8 mouse cellular contexts compared by ENCODE assay signal in genomic region chr13:67525753-67526410, GRCm38 (mm10). TPM values are rescaled to one million over a fixed set of nuclear protein-coding genes. Genes with fewer than 3 reads are reported as not detected.
DNase-seq lines count a peak whose midpoint lies in the region; ATAC-seq and TF ChIP-seq lines count a peak whose summit lies in the region.

Gene Gm26965, minus strand, starts transcription at chr13:67526151.
Gene Zfp87, minus strand, starts transcription at chr13:67526177.

- H3K27me3 ChIP-seq in MEL (ENCODE audit: control insufficient read depth in 1 of 2, insufficient read depth in 2 of 2, low read length in 2 of 2) = no peaks in the 10 kb centered on the region
- H3K27me3 ChIP-seq in cerebellum, adult 2 months (ENCODE audit: control insufficient read depth, insufficient read depth, low read length) = no peaks in the 10 kb centered on the region
- H3K27me3 ChIP-seq in forebrain, postnatal 0 days (ENCODE audit: insufficient read depth, low read length) = no peaks in the 10 kb centered on the region
- no peaks in the 10 kb centered on the region for H3K27me3 ChIP-seq in lung, embryonic 15.5 days

- TF ChIP-seq RAD21 in MEL (IDR thresholded peaks at IDR 0.05; ENCODE audit: low read depth, low read length) = no peak

- DNase-seq in MEL (ENCODE audit: low read depth, low spot score) = peak; percentile 98
- peak; percentile 92 to 94 for DNase-seq in cerebellum, adult 2 months
- peak; percentile 95 for DNase-seq in forebrain, postnatal 0 days
- peak; percentile 92 for DNase-seq in heart, postnatal 4 days
- DNase-seq in layer of hippocampus, adult 8-10 months (ENCODE audit: low spot score in 2 of 2) = peak; percentile 92
- DNase-seq in ovary, adult 18-20 months (ENCODE audit: low spot score) = peak; percentile 89
- peak; percentile 97 for DNase-seq in thymus, postnatal 0 days (ENCODE audit: low spot score)

- peak in 1 of 2 experiments; percentile 50; a peak in 2 of 4 replicates for TF ChIP-seq EP300 in MEL (IDR thresholded peaks at IDR 0.05; ENCODE audit: low read depth in 1 of 2, low read length in 2 of 2)

- peak within 1 kb of the TSS; percentile 71 for H3K4me2 ChIP-seq in forebrain, postnatal 0 days (ENCODE audit: low read depth)
- H3K4me2 ChIP-seq in lung, embryonic 15.5 days = peak within 1 kb of the TSS; percentile 74

- WGBS in cerebellum, adult 2 months = under 1% methylated on average over 27 of the region's 27 CpGs
- WGBS in forebrain, postnatal 0 days = 1% methylated on average over 27 of the region's 27 CpGs
- WGBS in lung, embryonic 15.5 days = 1% methylated on average over 27 of the region's 27 CpGs

- H3K4me1 ChIP-seq in MEL (ENCODE audit: control insufficient read depth in 1 of 2, insufficient read depth in 2 of 2, low read length in 2 of 2) = peaks cover 0 to 4% of the 10 kb centered on the region in 2 experiments; a peak in 1 of 4 replicates
- H3K4me1 ChIP-seq in cerebellum, adult 2 months (ENCODE audit: control insufficient read depth, insufficient read depth, low read length) = no peaks in the 10 kb centered on the region
- H3K4me1 ChIP-seq in forebrain, postnatal 0 days (ENCODE audit: insufficient read depth) = peaks cover 13% of the 10 kb centered on the region
- H3K4me1 ChIP-seq in lung, embryonic 15.5 days = peaks cover 13% of the 10 kb centered on the region

- H3K9ac ChIP-seq in MEL (ENCODE audit: control insufficient read depth, low read depth, low read length, poor library complexity, severe bottlenecking) = peak within 1 kb of the TSS; percentile 84
- H3K9ac ChIP-seq in forebrain, postnatal 0 days = peak within 1 kb of the TSS; percentile 84
- H3K9ac ChIP-seq in lung, embryonic 15.5 days = peak within 1 kb of the TSS; percentile 77

- ATAC-seq in forebrain, postnatal 0 days = peak; percentile 100
- ATAC-seq in lung, embryonic 15.5 days (ENCODE audit: borderline replicate concordance, extremely low read depth, low FRiP score, low TSS enrichment) = peak; percentile 99

- H3K9me3 ChIP-seq in MEL (replicated peaks; ENCODE audit: insufficient read depth, low read length) = no peaks in the 10 kb centered on the region
- H3K9me3 ChIP-seq in forebrain, postnatal 0 days (ENCODE audit: low read length) = no peaks in the 10 kb centered on the region
- H3K9me3 ChIP-seq in lung, embryonic 15.5 days = no peaks in the 10 kb centered on the region

- H3K4me3 ChIP-seq in MEL (ENCODE audit: control insufficient read depth in 1 of 2, insufficient read depth in 1 of 2, low read depth in 2 of 2, low read length in 2 of 2) = peak within 1 kb of the TSS; percentile 84 to 97
- H3K4me3 ChIP-seq in cerebellum, adult 2 months (replicated peaks; ENCODE audit: insufficient read depth, low read depth, low read length) = peak within 1 kb of the TSS; percentile 91
- H3K4me3 ChIP-seq in forebrain, postnatal 0 days (ENCODE audit: low read depth, low read length) = peak within 1 kb of the TSS; percentile 88
- peak within 1 kb of the TSS; percentile 90 for H3K4me3 ChIP-seq in lung, embryonic 15.5 days

- H3K27ac ChIP-seq in MEL (ENCODE audit: control insufficient read depth, low read depth, low read length) = peak within 1 kb of the TSS; percentile 59
- no peak within 1 kb of the TSS for H3K27ac ChIP-seq in cerebellum, adult 2 months (ENCODE audit: insufficient read depth, low read length)
- H3K27ac ChIP-seq in forebrain, postnatal 0 days (ENCODE audit: low read depth, low read length) = peak within 1 kb of the TSS; percentile 84
- H3K27ac ChIP-seq in lung, embryonic 15.5 days = peak within 1 kb of the TSS; percentile 62

- peaks cover 21% of the 10 kb centered on the region for H3K79me2 ChIP-seq in MEL (ENCODE audit: control insufficient read depth, insufficient read depth, low read length, poor library complexity)

- H3K36me3 ChIP-seq in MEL (ENCODE audit: control insufficient read depth in 1 of 2, insufficient read depth in 2 of 2, low read length in 2 of 2) = peaks cover under 1 to 9% of the 10 kb centered on the region in 2 experiments; a peak in 3 of 4 replicates
- no peaks in the 10 kb centered on the region for H3K36me3 ChIP-seq in forebrain, postnatal 0 days (ENCODE audit: insufficient read depth)
- H3K36me3 ChIP-seq in lung, embryonic 15.5 days = peaks cover 1% of the 10 kb centered on the region; the same call in 1 of the 2 replicates

- no peak for TF ChIP-seq CTCF in MEL (IDR thresholded peaks at IDR 0.05 in 2 of 3, conservative IDR thresholded peaks at IDR 0.05 in 1 of 3; ENCODE audit: control insufficient read depth in 1 of 3, insufficient read depth in 1 of 3, low read depth in 2 of 3, low read length in 3 of 3, poor library complexity in 1 of 3, severe bottlenecking in 1 of 3)
- TF ChIP-seq CTCF in cerebellum, adult 2 months (IDR thresholded peaks at IDR 0.05; ENCODE audit: borderline replicate concordance, insufficient read depth, low read depth, low read length) = no peak
- TF ChIP-seq CTCF in forebrain, postnatal 0 days (IDR thresholded peaks at IDR 0.05; ENCODE audit: low read depth) = no peak

- TF ChIP-seq POLR2A in MEL (IDR thresholded peaks at IDR 0.05; ENCODE audit: control insufficient read depth in 1 of 2, insufficient read depth in 1 of 2, low read depth in 1 of 2, low read length in 2 of 2, poor library complexity in 1 of 2) = peak; percentile 31 to 94; a peak in 3 of 4 replicates
- peak; percentile 78 for TF ChIP-seq POLR2A in cerebellum, adult 2 months (IDR thresholded peaks at IDR 0.05; ENCODE audit: borderline replicate concordance, insufficient read depth, low read length)

TF ChIP-seq in MEL, 35 proteins besides CTCF, POLR2A, EP300 and RAD21 (continues in another document):
- TF ChIP-seq ELF1 (IDR thresholded peaks at IDR 0.05; ENCODE audit: low read depth, low read length) (peak; percentile 99), TCF12 (IDR thresholded peaks at IDR 0.05; ENCODE audit: low read depth, low read length) (peak; percentile 62), GATA1 (IDR thresholded peaks at IDR 0.05; ENCODE audit: low read depth, low read length) (no peak), CHD1 (IDR thresholded peaks at IDR 0.05; ENCODE audit: low read depth, low read length) (no peak), USF2 (IDR thresholded peaks at IDR 0.05; ENCODE audit: borderline replicate concordance in 1 of 2, insufficient read depth in 1 of 2, low read depth in 1 of 2, low read length in 2 of 2) (no peak), ZNF384 (IDR thresholded peaks at IDR 0.05; ENCODE audit: low read depth, low read length) (no peak), ZKSCAN1 (IDR thresholded peaks at IDR 0.05; ENCODE audit: low read depth, low read length) (no peak), GABPA (IDR thresholded peaks at IDR 0.05; ENCODE audit: low read depth, low read length) (no peak), POLR2AphosphoS5 (IDR thresholded peaks at IDR 0.05; ENCODE audit: borderline replicate concordance, low read depth, low read length) (no peak), TBP (IDR thresholded peaks at IDR 0.05; ENCODE audit: low read depth, low read length) (peak; percentile 93), RCOR1 (IDR thresholded peaks at IDR 0.05; ENCODE audit: low read depth, low read length) (no peak), BHLHE40 (IDR thresholded peaks at IDR 0.05; ENCODE audit: borderline replicate concordance, low read depth, low read length) (no peak), MXI1 (IDR thresholded peaks at IDR 0.05; ENCODE audit: low read depth, low read length) (peak; percentile 91), ZC3H11A (IDR thresholded peaks at IDR 0.05; ENCODE audit: low read depth, low read length) (no peak), NRF1 (IDR thresholded peaks at IDR 0.05; ENCODE audit: insufficient read depth, low read depth, low read length, poor library complexity, severe bottlenecking) (no peak), MAZ (IDR thresholded peaks at IDR 0.05; ENCODE audit: low read depth, low read length) (peak; percentile 61; the same call in 1 of the 2 replicates), CHD2 (IDR thresholded peaks at IDR 0.05; ENCODE audit: low read length) (no peak), KAT2A (conservative IDR thresholded peaks at IDR 0.05; ENCODE audit: low read depth, low read length) (peak; percentile 89), MYC (IDR thresholded peaks at IDR 0.05; ENCODE audit: low read depth, low read length) (no peak; the same call in 1 of the 2 replicates), ETS1 (IDR thresholded peaks at IDR 0.05; ENCODE audit: low read depth, low read length) (peak; percentile 73), E2F4 (IDR thresholded peaks at IDR 0.05; ENCODE audit: borderline replicate concordance, low read depth, low read length) (no peak), NELFE (IDR thresholded peaks at IDR 0.05; ENCODE audit: low read depth, low read length) (peak; percentile 70), UBTF (IDR thresholded peaks at IDR 0.05; ENCODE audit: borderline replicate concordance, insufficient read depth, low read depth, low read length) (no peak), MAFK (IDR thresholded peaks at IDR 0.05; ENCODE audit: borderline replicate concordance, low read depth, low read length) (no peak)

RNA-seq across cellular contexts. Expression of gene Gm26965, which starts in this region (rescaled TPM):
- total RNA-seq in MEL (2012; rRNA removed) = not detected in 2 replicates
- not detected for polyA plus RNA-seq in MEL (2012; ENCODE audit: insufficient read depth in 1 of 2, insufficient read length in 2 of 2, low read depth in 1 of 2, low replicate concordance in 2 of 2, missing spikeins in 1 of 2)
- not detected in 2 replicates for polyA plus RNA-seq in cerebellum, adult 2 months (2012; rRNA removed)
- 0.43 TPM in 1 of 2 replicates, not detected in the other for total RNA-seq in forebrain, postnatal 0 days (2014; rRNA removed)
- 0.19 TPM in 1 of 2 replicates, not detected in the other for polyA plus RNA-seq in forebrain, postnatal 0 days (2015; fragmentation: Nextera tagmentation; extraction: Ambion mirVana)
- total RNA-seq in heart, postnatal 4 days (2021) = not detected
- total RNA-seq in layer of hippocampus, adult 8-10 months (2022) = under 1 TPM in 1 of 4 experiments, not detected in 3; 0.25 TPM
- polyA plus RNA-seq in lung, embryonic 15.5 days (2015; fragmentation: Nextera tagmentation; extraction: Ambion mirVana) = not detected in 2 replicates
- polyA plus RNA-seq in thymus, postnatal 0 days (2015; fragmentation: Nextera tagmentation; extraction: Ambion mirVana) = not detected in 2 replicates

RNA-seq across cellular contexts. Expression of gene Zfp87, which starts in this region (rescaled TPM):
- 17.8 and 28.4 TPM in 2 replicates for total RNA-seq in MEL (2012; rRNA removed)
- 10 to 100 TPM in 1 of 2 experiments, not detected in 1; 11.7 TPM for polyA plus RNA-seq in MEL (2012; ENCODE audit: insufficient read depth in 1 of 2, insufficient read length in 2 of 2, low read depth in 1 of 2, low replicate concordance in 2 of 2, missing spikeins in 1 of 2)
- 27.9 and 29.0 TPM in 2 replicates for polyA plus RNA-seq in cerebellum, adult 2 months (2012; rRNA removed)
- total RNA-seq in forebrain, postnatal 0 days (2014; rRNA removed) = 26.8 and 29.2 TPM in 2 replicates
- 33.9 and 40.1 TPM in 2 replicates for polyA plus RNA-seq in forebrain, postnatal 0 days (2015; fragmentation: Nextera tagmentation; extraction: Ambion mirVana)
- 10 to 100 TPM; 10.1 to 10.8 TPM for total RNA-seq in heart, postnatal 4 days (2021)
- total RNA-seq in layer of hippocampus, adult 8-10 months (2022) = 10 to 100 TPM; 21.4 to 24.6 (median 23.7) TPM
- 22.3 and 22.8 TPM in 2 replicates for polyA plus RNA-seq in lung, embryonic 15.5 days (2015; fragmentation: Nextera tagmentation; extraction: Ambion mirVana)
- polyA plus RNA-seq in thymus, postnatal 0 days (2015; fragmentation: Nextera tagmentation; extraction: Ambion mirVana) = 43.2 and 54.1 TPM in 2 replicates
